Mouse (Mus musculus) heart, embryonic 10.5 days (tissue): ENCODE data around the gene Tcl1b5. TPM values are rescaled to one million over a fixed set of nuclear protein-coding genes. Genes with fewer than 3 reads are reported as not detected.
"Not testable (repeated sequence)": the region's sequence is repeated elsewhere in the genome, so short reads cannot be mapped to it uniquely, and the experiment has no call there.

ENCODE experiments used
- DNase-seq: peaks from one replicate; pipeline ENCODE4 v3.0.0-alpha.2; 2017; ENCODE audit warnings: low spot score
- H3K27ac ChIP-seq: fragments of 300-500 bp; sonication (generic); 2 replicates; pipeline ENCODE4 v1.5.1; 2016; ENCODE audit warnings: mild to moderate bottlenecking
- H3K27me3 ChIP-seq: fragments of 300-500 bp; sonication (generic); 2 replicates; pipeline ENCODE4 v1.6.1; 2016; ENCODE audit warnings: mild to moderate bottlenecking; ENCODE audit not compliant: poor library complexity, insufficient read depth, severe bottlenecking
- H3K36me3 ChIP-seq: fragments of 300-500 bp; sonication (generic); 2 replicates; pipeline ENCODE4 v1.6.1; 2016; ENCODE audit warnings: mild to moderate bottlenecking, moderate library complexity
- H3K4me1 ChIP-seq: fragments of 300-500 bp; sonication (generic); 2 replicates; pipeline ENCODE4 v1.6.1; 2016; ENCODE audit warnings: mild to moderate bottlenecking
- H3K4me3 ChIP-seq: fragments of 300-500 bp; sonication (generic); 2 replicates; pipeline ENCODE4 v1.5.1; 2016; ENCODE audit warnings: mild to moderate bottlenecking, moderate library complexity
- H3K9me3 ChIP-seq: fragments of 300-500 bp; sonication (generic); 2 replicates; pipeline ENCODE4 v1.6.1; 2016; ENCODE audit warnings: mild to moderate bottlenecking, moderate library complexity
- WGBS: fragments of 180-500 bp; shearing (Covaris S2); methylation state at CpG from one replicate; pipeline ENCODE4 v1.1.7; 2016; 5-methylcytosine and 5-hydroxymethylcytosine counted together
- polyA plus RNA-seq: library from polyadenylated mRNA; unstranded; fragments of >200 nt; fragmentation: Nextera tagmentation; extraction: Ambion mirVana; gene quantifications from 2 replicates; pipeline ENCODE4 v1.2.1, GENCODE M21; 2016

The Tcl1b5 gene
- polyA plus RNA-seq: not detected in 2 replicates

GRCm38 (mm10) chr12:105176044-105176443 is at the start of gene Tcl1b5:
TSS of gene Tcl1b5 (plus strand) at chr12:105176344.
- WGBS: 56% methylated on average over 3 of the region's 3 CpGs
- H3K4me3 ChIP-seq: not testable (repeated sequence)

DNA sequence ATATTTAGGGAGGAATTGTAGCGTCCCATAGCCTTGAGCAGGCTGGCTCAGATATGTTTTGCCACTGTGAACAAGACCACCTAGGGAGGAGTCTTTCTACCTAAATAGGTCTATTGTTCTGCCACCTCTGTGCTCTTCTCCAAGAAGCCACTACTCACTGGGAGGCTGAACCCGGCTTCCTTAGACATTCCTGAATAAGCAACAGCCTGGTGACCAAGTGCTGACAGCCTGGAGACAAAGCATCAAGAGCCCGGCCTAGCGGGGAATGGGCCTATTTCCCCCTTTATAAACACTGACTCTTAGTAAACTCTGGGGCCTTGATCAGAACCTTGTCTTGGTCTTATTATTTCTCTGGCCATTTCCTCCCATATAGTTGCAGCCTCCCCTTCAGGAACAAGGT is 49.6 kb upstream of the Tcl1b5 start:
- peak; percentile 70 for DNase-seq
- Histone ChIP-seq H3K27ac (no peak overlapping the region), H3K27me3 (no peaks in the 10 kb centered on the region), H3K4me1 (no peaks in the 10 kb centered on the region), H3K9me3 (no peaks in the 10 kb centered on the region), H3K4me3 (no peak overlapping the region), H3K36me3 (no peaks in the 10 kb centered on the region)
- 63% methylated on average over 4 of the region's 4 CpGs for WGBS

More at GRCm38 (mm10) chr12:105176044-105176443, at the start of gene Tcl1b5:
- H3K27ac ChIP-seq, H3K36me3 ChIP-seq, H3K9me3 ChIP-seq, H3K4me1 ChIP-seq, DNase-seq, H3K27me3 ChIP-seq: not testable (repeated sequence)

DNA sequence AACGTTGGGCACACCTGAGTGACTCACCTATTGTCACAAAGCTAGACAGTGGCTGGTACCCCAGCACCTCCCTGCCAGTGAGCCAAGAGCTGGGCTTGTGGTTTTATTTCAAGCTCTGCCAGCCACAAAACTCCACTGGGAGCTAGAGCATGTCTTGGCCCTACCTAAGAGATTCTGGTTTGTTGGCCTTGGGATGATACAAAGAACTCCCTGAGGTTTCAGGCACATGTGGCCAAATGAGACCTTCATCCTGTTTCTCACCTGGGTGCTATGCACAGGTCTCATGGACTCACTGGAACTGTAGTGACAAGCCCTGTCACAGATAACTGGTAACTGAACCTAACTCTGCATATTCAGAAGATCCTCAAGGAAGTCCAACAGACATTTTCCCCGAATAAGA is 48.5 kb upstream of the Tcl1b5 start:
- Histone ChIP-seq H3K36me3 (no peaks in the 10 kb centered on the region), H3K9me3 (no peaks in the 10 kb centered on the region), H3K27me3 (no peaks in the 10 kb centered on the region), H3K27ac (no peak overlapping the region), H3K4me1 (no peaks in the 10 kb centered on the region), H3K4me3 (no peak overlapping the region)
- DNase-seq: peak; percentile 62
- WGBS: 86% methylated on average over 2 of the region's 2 CpGs

DNA sequence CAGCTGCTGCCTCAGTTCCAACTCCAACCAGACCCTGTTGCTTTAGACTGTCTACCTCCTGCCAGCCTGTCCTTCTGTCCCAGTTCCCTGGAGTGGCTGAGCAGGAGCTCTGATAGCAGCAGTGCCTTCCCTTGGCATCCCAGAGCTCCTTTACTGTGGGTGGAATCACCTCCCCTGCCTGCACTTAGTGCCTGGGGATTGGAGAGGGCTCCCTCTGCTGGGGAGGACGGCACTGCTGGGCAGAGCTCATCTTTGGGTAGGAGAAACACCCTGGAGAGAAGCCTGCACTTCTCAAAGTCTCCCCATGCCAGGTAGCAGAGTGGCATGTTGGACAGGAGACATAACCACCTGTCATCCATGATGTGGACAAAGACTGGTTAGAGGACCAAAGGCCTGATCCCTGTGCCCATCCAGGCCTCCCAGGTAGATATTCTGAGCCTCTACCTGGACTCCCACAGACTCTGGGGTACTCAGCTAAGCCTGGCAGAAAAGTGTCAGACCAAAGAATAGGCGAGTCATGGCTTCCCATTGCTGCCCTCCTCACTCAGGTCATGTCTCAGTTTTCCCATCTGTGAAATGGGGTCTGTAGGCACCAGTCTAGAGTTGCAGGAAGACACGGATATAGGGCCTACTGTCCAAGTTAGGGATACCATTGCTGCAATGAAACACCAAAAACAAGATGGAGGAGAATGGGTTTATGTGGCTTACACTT is 46.5 kb upstream of the Tcl1b5 start:
- H3K27ac ChIP-seq, H3K27me3 ChIP-seq, H3K4me3 ChIP-seq, H3K36me3 ChIP-seq, H3K4me1 ChIP-seq, H3K9me3 ChIP-seq: not testable (repeated sequence)
- DNase-seq: peak; percentile 57
- WGBS: 56% methylated on average over 3 of the region's 3 CpGs

DNA sequence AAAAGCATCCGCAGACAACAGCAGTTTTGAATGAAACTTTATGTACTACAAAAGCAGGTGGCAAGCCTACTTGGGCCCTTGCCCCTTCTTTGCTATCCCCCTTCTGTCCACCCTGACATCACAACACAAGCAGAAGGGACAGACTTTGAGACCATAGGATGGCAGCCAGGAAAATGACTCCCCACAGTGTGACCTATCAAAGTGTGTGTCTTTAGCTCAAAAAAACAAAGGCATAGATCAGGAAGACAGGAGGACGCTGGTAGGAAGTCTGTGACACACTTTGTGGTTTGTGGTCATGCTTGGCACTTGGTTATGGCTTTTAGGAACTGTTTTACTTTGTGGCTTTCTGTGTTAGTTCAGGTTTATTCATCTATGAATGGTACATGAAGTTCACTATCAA is 42.0 kb upstream of the Tcl1b5 start:
- H3K27me3 ChIP-seq, H3K27ac ChIP-seq, H3K9me3 ChIP-seq, H3K4me1 ChIP-seq, DNase-seq, H3K4me3 ChIP-seq, H3K36me3 ChIP-seq: not testable (repeated sequence)
- 59% methylated on average over 2 of the region's 2 CpGs for WGBS

GRCm38 (mm10) chr12:105134826-105135225 is 41.3 kb upstream of the Tcl1b5 start:
- H3K27me3 ChIP-seq, H3K4me1 ChIP-seq, H3K27ac ChIP-seq, H3K9me3 ChIP-seq, H3K36me3 ChIP-seq, H3K4me3 ChIP-seq: not testable (repeated sequence)
- 76% methylated on average over 4 of the region's 4 CpGs for WGBS
- peak; percentile 53 for DNase-seq

DNA sequence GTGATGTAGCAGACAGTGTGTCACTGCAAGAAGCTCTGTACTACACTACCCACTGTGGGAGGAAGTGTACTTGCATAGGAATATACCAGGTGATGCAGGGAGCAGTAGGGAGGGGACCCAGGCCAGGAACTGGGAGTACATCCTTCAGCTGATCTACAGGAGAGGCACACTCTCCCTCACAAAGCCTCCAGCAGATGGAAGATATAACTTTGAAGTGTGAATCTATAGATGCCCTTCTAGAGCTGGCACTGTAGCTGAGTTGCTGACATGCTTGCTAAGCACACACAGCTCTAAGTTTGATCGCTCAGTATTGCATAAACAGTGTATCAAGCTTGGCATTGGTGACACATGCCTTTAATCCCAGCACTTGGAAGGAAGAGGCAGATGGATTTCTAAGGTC is 38.4 kb upstream of the Tcl1b5 start:
- WGBS: 76% methylated on average over 1 of the region's 1 CpGs
- H3K36me3 ChIP-seq, H3K4me3 ChIP-seq, DNase-seq, H3K4me1 ChIP-seq, H3K27me3 ChIP-seq, H3K9me3 ChIP-seq, H3K27ac ChIP-seq: not testable (repeated sequence)

DNA sequence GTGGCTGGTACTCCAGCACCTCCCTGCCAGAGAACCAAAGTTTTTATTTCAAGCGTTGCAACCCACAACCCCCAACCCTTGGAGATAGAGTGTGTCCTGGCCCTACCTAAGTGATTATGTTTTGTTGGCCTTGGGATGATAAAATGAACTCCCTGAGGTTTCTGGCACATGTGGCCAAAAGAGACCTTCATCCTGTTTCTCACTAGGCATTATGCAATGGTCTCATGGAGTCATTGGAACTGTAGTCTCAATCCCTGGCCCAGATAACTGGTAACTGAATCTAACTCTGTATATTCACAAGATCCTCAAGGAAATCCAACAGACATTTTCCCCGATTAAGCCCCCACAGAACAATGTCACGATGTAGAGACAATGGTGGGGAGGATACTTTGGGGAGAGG is 33.0 kb upstream of the Tcl1b5 start:
- Histone ChIP-seq H3K9me3 (no peaks in the 10 kb centered on the region), H3K4me1 (no peaks in the 10 kb centered on the region), H3K4me3 (no peak overlapping the region), H3K36me3 (no peaks in the 10 kb centered on the region), H3K27me3 (no peaks in the 10 kb centered on the region), H3K27ac (no peak overlapping the region)
- no peak for DNase-seq
- 84% methylated on average over 3 of the region's 3 CpGs for WGBS

GRCm38 (mm10) chr12:105144928-105145327 is 31.2 kb upstream of the Tcl1b5 start:
- not testable (repeated sequence) for DNase-seq

GRCm38 (mm10) chr12:105145714-105146113 is 30.4 kb upstream of the Tcl1b5 start, which contains the start of gene Tcl1b2:
TSS of gene Tcl1b2 (plus strand) at chr12:105146014.
- WGBS: 68% methylated on average over 3 of the region's 3 CpGs
- H3K9me3 ChIP-seq: no peaks in the 10 kb centered on the region
- peak; percentile 36 for DNase-seq

More at GRCm38 (mm10) chr12:105144928-105145327, 31.2 kb upstream of the Tcl1b5 start:
- not testable (repeated sequence) for H3K4me3 ChIP-seq, H3K36me3 ChIP-seq, H3K27ac ChIP-seq, H3K4me1 ChIP-seq, H3K27me3 ChIP-seq, H3K9me3 ChIP-seq
- 38% methylated on average over 1 of the region's 1 CpGs for WGBS

GRCm38 (mm10) chr12:105155286-105155685 is 20.9 kb upstream of the Tcl1b5 start:
- not testable (repeated sequence) for H3K4me1 ChIP-seq, H3K27ac ChIP-seq, H3K9me3 ChIP-seq, H3K4me3 ChIP-seq, DNase-seq, H3K27me3 ChIP-seq, H3K36me3 ChIP-seq
- 69% methylated on average over 4 of the region's 4 CpGs for WGBS

More at GRCm38 (mm10) chr12:105145714-105146113, 30.4 kb upstream of the Tcl1b5 start, which contains the start of gene Tcl1b2:
- Histone ChIP-seq H3K4me3 (no peak within 1 kb of the TSS), H3K4me1 (no peaks in the 10 kb centered on the region), H3K27me3 (no peaks in the 10 kb centered on the region), H3K36me3 (no peaks in the 10 kb centered on the region), H3K27ac (no peak within 1 kb of the TSS)

DNA sequence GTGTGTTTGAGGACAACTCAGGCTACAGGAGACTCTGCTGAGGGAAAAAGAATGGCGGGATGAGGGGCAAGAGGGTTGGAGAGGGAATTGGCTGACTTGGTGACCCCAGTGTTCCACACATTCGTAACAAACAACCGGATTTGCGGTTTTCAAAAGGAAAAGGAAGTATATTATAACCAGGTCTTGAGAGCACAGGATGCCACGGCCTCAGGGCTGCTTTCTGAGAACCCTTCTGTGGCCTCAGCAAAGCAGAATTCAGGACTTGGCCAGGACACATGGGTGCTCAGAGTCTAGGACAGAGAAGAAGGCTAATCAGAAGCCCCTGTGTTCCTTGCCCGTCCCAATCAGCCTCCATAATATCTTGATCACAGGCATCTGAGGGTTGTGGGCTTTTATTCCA is 17.3 kb upstream of the Tcl1b5 start:
- WGBS: 77% methylated on average over 6 of the region's 6 CpGs

DNA sequence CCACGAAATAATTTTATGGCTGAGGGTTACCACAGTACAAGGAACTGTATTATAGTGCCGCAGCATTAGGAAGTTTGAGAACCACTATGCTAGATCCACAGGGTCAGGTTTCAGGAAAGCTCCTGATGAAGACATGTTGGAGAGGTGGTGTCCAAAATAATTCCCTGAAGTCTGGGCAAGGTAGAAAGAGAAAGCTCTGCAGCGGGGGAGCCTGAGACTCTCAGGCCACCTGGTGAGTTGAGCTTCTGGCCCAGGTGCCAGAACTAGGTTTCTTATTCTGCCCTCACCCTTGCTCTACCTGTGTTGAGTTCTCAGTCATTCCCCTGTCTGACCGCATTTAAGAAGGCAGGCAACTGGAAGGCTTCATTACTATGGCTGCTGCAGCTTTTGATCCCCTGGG is 16.8 kb upstream of the Tcl1b5 start, which contains the start of gene Tcl1b1:
Tcl1b1 (plus strand) TSS at position 301 of the 400 bp plus-strand sequence.
- Histone ChIP-seq H3K4me3 (no peak within 1 kb of the TSS), H3K27ac (no peak within 1 kb of the TSS), H3K9me3 (no peaks in the 10 kb centered on the region), H3K27me3 (no peaks in the 10 kb centered on the region), H3K36me3 (no peaks in the 10 kb centered on the region), H3K4me1 (no peaks in the 10 kb centered on the region)
- no peak for DNase-seq
- WGBS: 68% methylated on average over 4 of the region's 4 CpGs

More for the DNA sequence above, 17.3 kb upstream of the Tcl1b5 start:
- Histone ChIP-seq H3K4me3 (no peak overlapping the region), H3K27me3 (no peaks in the 10 kb centered on the region), H3K9me3 (no peaks in the 10 kb centered on the region), H3K27ac (no peak overlapping the region), H3K4me1 (no peaks in the 10 kb centered on the region), H3K36me3 (no peaks in the 10 kb centered on the region)
- DNase-seq: no peak

DNA sequence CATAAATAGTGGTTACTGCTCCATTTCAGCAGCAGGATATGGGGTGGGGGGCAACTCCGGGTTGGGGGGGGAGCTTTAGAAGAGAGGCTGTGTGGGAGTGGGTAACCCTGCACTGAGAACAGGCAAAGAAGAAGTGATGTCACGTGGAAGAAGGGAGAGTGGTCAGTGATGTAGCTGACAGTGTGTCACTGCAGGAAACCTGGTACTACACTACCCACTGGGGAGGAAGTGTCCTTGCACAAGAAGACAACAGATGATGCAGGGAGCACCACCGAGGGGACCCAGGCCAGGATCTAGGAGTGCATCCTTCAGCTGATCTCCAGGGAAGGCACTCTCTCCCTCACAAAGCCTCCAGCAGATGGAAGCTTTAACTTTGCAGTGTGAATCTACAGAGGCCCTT is 9.4 kb upstream of the Tcl1b5 start:
- H3K27ac ChIP-seq: no peak overlapping the region
- no peaks in the 10 kb centered on the region for H3K9me3 ChIP-seq
- no peak for DNase-seq
- 57% methylated on average over 3 of the region's 3 CpGs for WGBS
- no peaks in the 10 kb centered on the region for H3K4me1 ChIP-seq
- no peak overlapping the region for H3K4me3 ChIP-seq
- no peaks in the 10 kb centered on the region for H3K36me3 ChIP-seq
- no peaks in the 10 kb centered on the region for H3K27me3 ChIP-seq
